Mouse (Mus musculus) midbrain, embryonic 14.5 days (tissue): ENCODE data around the gene Ugt2a2. TPM values are rescaled to one million over a fixed set of nuclear protein-coding genes. Genes with fewer than 3 reads are reported as not detected.
"Not testable (repeated sequence)": the region's sequence is repeated elsewhere in the genome, so short reads cannot be mapped to it uniquely, and the experiment has no call there.

ENCODE experiments used
- ATAC-seq: fragments of 200-750 bp; cut with Nextera tagmentation; 2 replicates; pipeline ENCODE4 v1.8.0; 2017; ENCODE audit warnings: moderate number of reproducible peaks, moderate library complexity; ENCODE audit not compliant: low FRiP score, low TSS enrichment
- DNase-seq: peaks from one replicate; pipeline ENCODE4 v3.0.0-alpha.2; 2015
- H3K27ac ChIP-seq: fragments of 300-500 bp; sonication (generic); replicated peaks from 2 replicates; pipeline ENCODE4 v1.5.1; 2014; ENCODE audit warnings: mild to moderate bottlenecking, low read depth, low read length, moderate library complexity
- H3K27me3 ChIP-seq: fragments of 300-500 bp; sonication (generic); 2 replicates; pipeline ENCODE4 v1.6.1; 2014; ENCODE audit warnings: low read length, control low read depth, mixed read lengths; ENCODE audit not compliant: control insufficient read depth, insufficient read depth
- H3K36me3 ChIP-seq: fragments of 300-500 bp; sonication (generic); 2 replicates; pipeline ENCODE4 v1.6.1; 2014; ENCODE audit warnings: low read length, control low read depth; ENCODE audit not compliant: control insufficient read depth, insufficient read depth
- H3K4me1 ChIP-seq: fragments of 300-500 bp; sonication (generic); 2 replicates; pipeline ENCODE4 v1.6.1; 2014; ENCODE audit warnings: mild to moderate bottlenecking, antibody characterized with exemption, low read length, control low read depth; ENCODE audit not compliant: control insufficient read depth, insufficient read depth
- H3K4me2 ChIP-seq: fragments of 300-500 bp; sonication (generic); 2 replicates; pipeline ENCODE4 v1.6.1; 2014; ENCODE audit warnings: mild to moderate bottlenecking, low read length, moderate library complexity
- H3K4me3 ChIP-seq: fragments of 300-500 bp; sonication (generic); replicated peaks from 2 replicates; pipeline ENCODE4 v1.5.1; 2014; ENCODE audit warnings: low read depth, low read length
- H3K9ac ChIP-seq: fragments of 300-500 bp; sonication (generic); replicated peaks from 2 replicates; pipeline ENCODE4 v1.6.1; 2014; ENCODE audit warnings: mild to moderate bottlenecking, low read length, moderate library complexity
- H3K9me3 ChIP-seq: fragments of 300-500 bp; sonication (generic); 2 replicates; pipeline ENCODE4 v1.6.1; 2016; ENCODE audit warnings: low read length, control low read depth, mixed read lengths; ENCODE audit not compliant: control insufficient read depth
- WGBS: fragments of 180-500 bp; shearing (Covaris S2); extraction: QIAGEN DNeasy Blood & Tissue Kit; methylation state at CpG from one replicate; pipeline ENCODE4 v1.1.7; 2014; 5-methylcytosine and 5-hydroxymethylcytosine counted together
- polyA plus RNA-seq: library from polyadenylated mRNA; unstranded; fragments of >200 nt; fragmentation: Nextera tagmentation; extraction: Ambion mirVana; gene quantifications from 2 replicates; pipeline ENCODE4 v1.2.1, GENCODE M21; 2014

Gene Ugt2a2
- polyA plus RNA-seq, result not detected in 2 replicates

DNA sequence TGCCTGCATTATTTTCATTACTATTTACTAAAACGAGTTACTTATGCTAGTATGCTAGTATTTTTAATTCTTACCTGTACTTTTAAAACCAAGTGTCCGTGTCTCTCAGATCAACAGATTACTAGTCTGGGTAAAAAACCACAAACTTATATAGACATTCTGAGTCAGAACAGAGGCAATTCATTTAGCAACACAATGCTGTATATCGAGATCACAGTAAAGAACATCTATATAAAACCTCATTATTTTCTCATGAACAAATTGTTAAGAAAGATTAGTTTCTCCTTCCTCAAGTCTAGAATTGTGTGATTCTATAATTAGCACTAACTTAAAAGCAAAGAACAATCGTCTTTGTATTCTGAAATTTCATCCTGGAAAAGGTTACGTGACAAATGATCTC lies at the start of gene Ugt2a2:
Gene Ugt2a2 (minus strand): TSS at position 101 of the 400 bp plus-strand sequence.
- H3K4me1 ChIP-seq, result no peaks in the 10 kb centered on the region
- H3K36me3 ChIP-seq, result no peaks in the 10 kb centered on the region
- DNase-seq (no peak), ATAC-seq (no peak)
- no peaks in the 10 kb centered on the region for H3K9me3 ChIP-seq
- H3K4me2 ChIP-seq, result no peak within 1 kb of the TSS
- H3K27me3 ChIP-seq, result no peaks in the 10 kb centered on the region
- no peak within 1 kb of the TSS for H3K27ac ChIP-seq
- no peak within 1 kb of the TSS for H3K9ac ChIP-seq
- WGBS, result 86% methylated on average over 5 of the region's 5 CpGs
- H3K4me3 ChIP-seq, result no peak within 1 kb of the TSS

DNA sequence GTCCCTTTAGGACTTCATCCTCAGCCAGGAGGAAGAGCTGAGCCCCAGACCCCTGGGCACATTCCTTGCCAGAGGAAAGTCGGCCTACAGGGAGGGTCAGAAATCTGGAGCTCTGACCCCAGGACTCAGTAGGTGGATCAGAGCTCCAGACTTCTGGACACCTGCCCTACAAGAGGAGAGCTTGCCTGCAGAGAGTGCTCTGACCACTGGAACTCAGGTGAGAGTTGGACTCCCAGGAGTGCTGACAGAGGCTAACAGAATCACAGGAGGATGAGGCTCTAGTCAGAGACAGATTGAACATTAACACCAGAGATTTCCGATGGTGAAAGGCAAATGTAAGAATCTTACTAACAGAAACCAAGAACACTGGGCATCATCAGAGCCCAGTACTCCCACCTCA lies 41.5 kb upstream of the Ugt2a2 start:
- not testable (repeated sequence) for H3K4me2 ChIP-seq, H3K36me3 ChIP-seq, H3K4me1 ChIP-seq, DNase-seq, H3K27me3 ChIP-seq, ATAC-seq, H3K27ac ChIP-seq, H3K9me3 ChIP-seq, H3K4me3 ChIP-seq, H3K9ac ChIP-seq
- WGBS, result 95% methylated on average over 2 of the region's 2 CpGs

DNA sequence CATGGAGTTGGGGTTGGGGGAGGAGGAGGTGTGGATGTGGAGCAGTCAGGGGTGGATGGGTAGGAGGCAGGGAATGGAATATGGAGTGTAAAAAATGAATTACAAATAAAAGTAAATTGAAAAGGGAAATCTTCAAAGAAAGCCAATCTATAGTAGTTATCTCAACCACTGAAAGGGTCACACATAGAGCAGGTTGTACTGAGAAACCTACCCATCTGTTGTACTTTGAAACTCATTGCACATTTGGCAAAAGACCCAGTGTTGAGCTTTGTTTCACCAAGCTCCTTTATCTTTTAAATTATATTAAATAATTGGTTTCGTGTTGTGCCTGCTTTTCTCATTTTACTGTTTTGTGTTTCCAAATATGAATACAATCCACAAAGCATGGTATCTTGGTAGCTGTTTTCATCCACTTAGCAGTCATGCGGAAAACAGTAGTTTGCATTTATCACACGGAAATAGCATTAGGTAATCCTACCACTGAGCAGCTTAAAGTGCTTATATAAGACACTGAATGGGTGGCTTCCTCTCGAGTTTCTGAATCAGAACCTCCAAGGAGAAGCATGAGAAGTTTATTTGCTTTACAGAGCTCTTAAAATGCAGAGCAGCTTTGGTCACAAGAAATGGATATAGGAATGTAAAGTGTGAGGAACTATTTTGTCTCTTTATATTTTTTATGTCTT lies 23.9 kb upstream of the Ugt2a2 start:
- Histone ChIP-seq H3K27ac (no peak overlapping the region), H3K4me2 (no peak overlapping the region), H3K9ac (no peak overlapping the region), H3K9me3 (no peaks in the 10 kb centered on the region), H3K27me3 (no peaks in the 10 kb centered on the region), H3K4me1 (no peaks in the 10 kb centered on the region), H3K4me3 (no peak overlapping the region), H3K36me3 (no peaks in the 10 kb centered on the region)
- ATAC-seq, result no peak
- DNase-seq, result no peak
- WGBS, result 53% methylated on average over 4 of the region's 4 CpGs

DNA sequence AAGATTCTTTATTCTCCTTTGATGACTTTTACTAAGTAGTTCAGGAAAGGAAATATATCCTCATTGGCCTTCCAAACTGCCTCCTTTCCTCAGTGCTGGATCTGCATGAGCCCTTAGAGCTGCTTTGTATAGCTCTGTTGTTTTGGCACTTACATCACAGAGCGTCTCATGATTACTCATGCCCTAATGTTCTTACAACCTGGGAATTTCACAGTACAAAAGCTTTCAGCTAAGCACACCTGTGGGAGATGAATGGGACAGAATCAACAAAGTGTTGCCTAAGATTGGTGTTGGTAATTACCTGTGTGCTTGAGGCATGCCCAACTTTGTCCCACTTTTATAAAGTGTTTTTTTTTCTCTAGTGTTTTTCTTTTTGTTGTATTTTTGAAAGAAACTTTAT lies 20.6 kb upstream of the Ugt2a2 start:
- Histone ChIP-seq H3K27me3 (no peaks in the 10 kb centered on the region), H3K9ac (no peak overlapping the region), H3K4me3 (no peak overlapping the region), H3K9me3 (no peaks in the 10 kb centered on the region), H3K27ac (no peak overlapping the region), H3K36me3 (no peaks in the 10 kb centered on the region), H3K4me1 (no peaks in the 10 kb centered on the region), H3K4me2 (no peak overlapping the region)
- no peak for ATAC-seq
- no peak for DNase-seq
- 61% methylated on average over 1 of the region's 1 CpGs for WGBS

DNA sequence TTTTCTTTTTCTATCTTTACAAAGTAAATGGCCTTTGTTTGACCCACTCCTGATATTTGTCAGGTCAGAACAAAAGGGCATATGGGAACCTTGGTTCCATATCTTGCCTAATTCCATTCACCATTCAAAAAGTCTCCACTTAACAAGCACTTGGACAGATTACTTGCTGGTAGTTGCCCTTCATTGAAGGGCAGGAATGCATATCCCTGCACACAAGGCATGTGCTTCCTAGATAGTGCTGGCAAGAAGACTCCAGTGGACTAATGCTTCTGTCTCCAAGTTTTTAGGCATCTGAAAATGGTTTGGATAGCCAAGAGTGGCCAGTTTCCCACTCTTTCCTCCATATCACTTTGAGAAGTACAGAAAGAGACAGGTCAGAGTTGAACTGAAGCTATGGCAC lies 17.3 kb upstream of the Ugt2a2 start:
- Histone ChIP-seq H3K9ac (no peak overlapping the region), H3K36me3 (no peaks in the 10 kb centered on the region), H3K27me3 (no peaks in the 10 kb centered on the region), H3K4me2 (no peak overlapping the region), H3K27ac (no peak overlapping the region), H3K4me3 (no peak overlapping the region), H3K4me1 (no peaks in the 10 kb centered on the region), H3K9me3 (no peaks in the 10 kb centered on the region)
- no peak for DNase-seq
- ATAC-seq, result no peak

DNA sequence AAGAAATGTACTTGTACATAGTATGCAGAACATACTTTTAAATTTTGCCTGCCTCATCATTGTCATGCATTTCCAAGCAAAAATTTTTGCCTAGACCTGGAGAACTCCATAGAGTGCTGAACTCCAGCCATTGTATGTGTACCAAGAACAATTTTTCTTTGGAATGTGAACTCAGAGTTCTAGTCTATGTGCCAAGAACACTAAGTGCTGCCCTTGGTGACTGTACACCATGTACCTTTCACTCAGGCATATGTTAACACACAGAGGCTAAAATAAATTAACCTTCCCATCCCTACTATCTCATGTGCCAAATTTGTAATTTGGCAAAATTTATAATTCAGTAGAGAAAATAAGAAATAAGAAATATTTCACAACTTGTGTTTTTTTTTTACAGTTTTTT lies 16.9 kb upstream of the Ugt2a2 start:
- no peak overlapping the region for H3K9ac ChIP-seq
- no peaks in the 10 kb centered on the region for H3K36me3 ChIP-seq
- H3K27me3 ChIP-seq, result no peaks in the 10 kb centered on the region
- no peaks in the 10 kb centered on the region for H3K9me3 ChIP-seq
- no peak overlapping the region for H3K4me3 ChIP-seq
- ATAC-seq (no peak), DNase-seq (no peak)
- H3K4me1 ChIP-seq, result no peaks in the 10 kb centered on the region
- no peak overlapping the region for H3K4me2 ChIP-seq
- no peak overlapping the region for H3K27ac ChIP-seq

DNA sequence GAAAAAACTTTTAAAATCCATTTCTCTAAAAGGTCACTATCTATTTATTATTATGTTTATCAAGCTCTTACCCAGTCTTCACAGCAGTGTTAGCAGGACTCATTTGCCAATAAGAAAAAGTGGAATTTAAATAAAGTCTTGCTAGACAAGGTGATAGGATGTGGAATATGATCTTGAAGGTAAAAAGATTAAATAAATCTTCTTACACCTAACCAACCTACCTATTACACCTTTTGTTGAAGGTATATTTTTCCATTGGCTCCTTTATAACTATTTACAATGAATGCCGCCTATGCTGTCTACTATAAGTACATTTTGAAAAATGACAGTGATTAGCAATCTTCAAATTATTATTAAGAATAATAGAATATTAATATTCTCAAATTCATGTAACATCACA lies 8.7 kb upstream of the Ugt2a2 start, which contains the start of gene Ugt2a1:
Gene Ugt2a1 (minus strand): TSS at position 101 of the 400 bp plus-strand sequence.
- H3K9ac ChIP-seq, result no peak within 1 kb of the TSS
- H3K4me1 ChIP-seq, result no peaks in the 10 kb centered on the region
- ATAC-seq (no peak), DNase-seq (no peak)
- 97% methylated on average over 1 of the region's 1 CpGs for WGBS
- H3K4me2 ChIP-seq, result no peak within 1 kb of the TSS
- no peak within 1 kb of the TSS for H3K4me3 ChIP-seq
- no peak within 1 kb of the TSS for H3K27ac ChIP-seq
- H3K9me3 ChIP-seq, result no peaks in the 10 kb centered on the region
- no peaks in the 10 kb centered on the region for H3K36me3 ChIP-seq
- no peaks in the 10 kb centered on the region for H3K27me3 ChIP-seq

DNA sequence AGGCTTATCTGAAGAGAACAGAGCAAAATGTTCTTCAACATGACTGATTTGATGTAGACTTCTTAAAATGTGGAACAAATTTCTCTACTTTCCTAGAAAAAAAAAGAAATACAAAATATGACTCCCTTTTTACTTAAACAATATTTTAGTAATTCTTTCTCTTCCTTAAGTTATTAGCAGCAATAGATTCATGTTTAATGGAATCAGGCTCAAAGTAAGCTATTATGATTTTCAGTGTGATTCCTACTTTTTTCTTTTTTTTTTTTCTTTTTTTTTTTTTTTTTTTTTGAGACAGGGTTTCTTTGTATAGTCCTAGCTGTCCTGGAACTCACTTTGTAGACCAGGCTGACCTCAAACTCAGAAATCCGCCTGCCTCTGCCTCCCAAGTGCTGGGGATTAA lies 4.6 kb upstream of the Ugt2a2 start, which contains the start of gene Gm43638:
Gene Gm43638 (minus strand): TSS at position 101 of the 400 bp plus-strand sequence.
- not testable (repeated sequence) for H3K27me3 ChIP-seq, ATAC-seq
- WGBS, result 94% methylated on average over 1 of the region's 1 CpGs

DNA sequence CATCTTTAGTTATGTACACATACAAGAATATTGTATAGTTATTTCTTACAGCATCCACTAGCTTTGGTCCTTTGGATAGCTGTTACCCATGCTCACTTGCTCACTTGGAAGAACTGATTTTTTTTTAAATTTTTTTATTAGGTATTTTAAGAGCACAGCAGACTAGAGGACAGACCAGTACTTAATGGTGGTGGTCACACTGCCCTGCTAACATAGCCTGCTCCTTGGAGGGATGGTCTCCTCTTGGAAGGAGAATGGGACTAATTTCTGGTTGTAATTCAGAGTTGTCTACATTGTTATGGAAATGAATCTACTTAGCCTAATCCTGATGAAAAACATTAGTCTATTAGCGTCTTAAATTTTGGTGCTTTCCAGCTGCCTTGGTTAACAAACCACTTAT lies 23.2 kb downstream of the Ugt2a2 start:
- Histone ChIP-seq H3K4me2 (no peak overlapping the region), H3K4me3 (no peak overlapping the region), H3K27ac (no peak overlapping the region), H3K27me3 (no peaks in the 10 kb centered on the region), H3K36me3 (no peaks in the 10 kb centered on the region), H3K9me3 (no peaks in the 10 kb centered on the region), H3K4me1 (no peaks in the 10 kb centered on the region), H3K9ac (no peak overlapping the region)
- ATAC-seq (no peak), DNase-seq (no peak)
- WGBS, result 22% methylated on average over 1 of the region's 1 CpGs

More for the DNA sequence above, 4.6 kb upstream of the Ugt2a2 start, which contains the start of gene Gm43638:
- not testable (repeated sequence) for H3K36me3 ChIP-seq, DNase-seq, H3K27ac ChIP-seq, H3K9me3 ChIP-seq, H3K4me2 ChIP-seq, H3K4me1 ChIP-seq, H3K9ac ChIP-seq, H3K4me3 ChIP-seq
